Mouse (Mus musculus) heart, postnatal 10 days (tissue): ENCODE measurements at regions not wholly inside any gene's neighbourhood (a gene's known extent, or its start where the extent isn't known, plus 50 kb on each side); places are given as distances from the start of the nearest gene placed in this dataset.

ENCODE experiments used
- DNase-seq, 2 experiments: peaks; one replicate each; pipeline ENCODE4 v3.0.0; 2021
- intact Hi-C: fragments of 180-260 bp; cut with DNase I; formaldehyde crosslinking; loops from one replicate; pipeline ENCODE4 v1.15.1; 2025

GRCm38 (mm10) chr17:49208315-49208820 is 219.8 kb upstream of the Mocs1 start:
- intact Hi-C loops: loop anchor here (10.0 kb wide), 1 partner anchor 186 kb away; no protein-coding TSS in a partner anchor
- peak; percentile 7 to 30 for DNase-seq

GRCm38 (mm10) chr17:49212918-49213317 is 215.2 kb upstream of the Mocs1 start:
- intact Hi-C loops: no loop called here
- no peak for DNase-seq

- peak in 1 of 2 experiments; percentile 9 for DNase-seq
- intact Hi-C loops: no loop called here
Measured at GRCm38 (mm10) chr17:49215281-49215680, 212.9 kb upstream of the Mocs1 start.

- DNase-seq: no peak
Measured at GRCm38 (mm10) chr17:49219512-49220197, 208.5 kb upstream of the Mocs1 start.

GRCm38 (mm10) chr17:49223212-49223611 is 204.9 kb upstream of the Mocs1 start:
- intact Hi-C loops: no loop called here
- peak; percentile 8 to 21 for DNase-seq

More at GRCm38 (mm10) chr17:49219512-49220197, 208.5 kb upstream of the Mocs1 start:
- intact Hi-C loops: no loop called here

- DNase-seq: peak; percentile 71 to 77
- intact Hi-C loops: no loop called here
Measured at GRCm38 (mm10) chr17:49223651-49224050, 204.5 kb upstream of the Mocs1 start.

- intact Hi-C loops: no loop called here
- peak; percentile 12 to 23 for DNase-seq
Measured at GRCm38 (mm10) chr17:49225255-49226015, 202.7 kb upstream of the Mocs1 start.

GRCm38 (mm10) chr17:49226016-49226400 is 202.2 kb upstream of the Mocs1 start:
- DNase-seq: peak in 1 of 2 experiments; percentile 5

GRCm38 (mm10) chr17:49231287-49231686 is 196.9 kb upstream of the Mocs1 start:
- DNase-seq: no peak
- intact Hi-C loops: no loop called here

More at GRCm38 (mm10) chr17:49226016-49226400, 202.2 kb upstream of the Mocs1 start:
- intact Hi-C loops: no loop called here

- intact Hi-C loops: no loop called here
- no peak for DNase-seq
Measured at GRCm38 (mm10) chr17:49240097-49240496, 188.1 kb upstream of the Mocs1 start.

- DNase-seq: peak; percentile 87
- intact Hi-C loops: no loop called here
Measured at GRCm38 (mm10) chr17:49243419-49243818, 184.7 kb upstream of the Mocs1 start.

- no peak for DNase-seq
Measured at GRCm38 (mm10) chr17:49245013-49245412, 183.1 kb upstream of the Mocs1 start.

GRCm38 (mm10) chr17:49247215-49247614 is 180.9 kb upstream of the Mocs1 start:
- intact Hi-C loops: no loop called here
- no peak for DNase-seq

More at GRCm38 (mm10) chr17:49245013-49245412, 183.1 kb upstream of the Mocs1 start:
- intact Hi-C loops: no loop called here

- intact Hi-C loops: loop anchor here (10.0 kb wide), 1 partner anchor 316 kb away; the partner anchor contains the start of gene Lrfn2
- no peak for DNase-seq
Measured at GRCm38 (mm10) chr17:49250726-49251537, 177.2 kb upstream of the Mocs1 start.

- no peak for DNase-seq
- intact Hi-C loops: loop anchor here (10.0 kb wide), 1 partner anchor 317 kb away; the partner anchor contains the start of gene Lrfn2
Measured at GRCm38 (mm10) chr17:49252271-49252670, 175.9 kb upstream of the Mocs1 start.

GRCm38 (mm10) chr17:49258496-49258895 is 169.7 kb upstream of the Mocs1 start:
- intact Hi-C loops: loop anchor here (2.0 to 10.0 kb wide), 2 partner anchors 146 to 324 kb away; partner anchors contain the start of gene Lrfn2
- no peak for DNase-seq

- intact Hi-C loops: no loop called here
- no peak for DNase-seq
Measured at GRCm38 (mm10) chr17:49262394-49262793, 165.8 kb upstream of the Mocs1 start.

- intact Hi-C loops: loop anchor here (1.0 kb wide), 1 partner anchor 134 kb away; no protein-coding TSS in a partner anchor
- peak in 1 of 2 experiments; percentile 13 for DNase-seq
Measured at GRCm38 (mm10) chr17:49266343-49266742, 161.8 kb upstream of the Mocs1 start.

- peak; percentile 12 to 18 for DNase-seq
- intact Hi-C loops: no loop called here
Measured at GRCm38 (mm10) chr17:49269943-49270342, 158.2 kb upstream of the Mocs1 start.

- intact Hi-C loops: no loop called here
- DNase-seq: no peak
Measured at GRCm38 (mm10) chr17:49272661-49273448, 155.3 kb upstream of the Mocs1 start.
